Mouse (Mus musculus) retina, postnatal 1 day (tissue): ENCODE data around the gene Apba2.

Experiments used
- DNase-seq: peaks from one replicate; pipeline ENCODE4 v3.0.0-alpha.2; 2012

Apba2 gene

GRCm38 (mm10) chr7:64659328-64659727, 157.8 kb downstream of the Apba2 start:
- no peak for DNase-seq

DNA sequence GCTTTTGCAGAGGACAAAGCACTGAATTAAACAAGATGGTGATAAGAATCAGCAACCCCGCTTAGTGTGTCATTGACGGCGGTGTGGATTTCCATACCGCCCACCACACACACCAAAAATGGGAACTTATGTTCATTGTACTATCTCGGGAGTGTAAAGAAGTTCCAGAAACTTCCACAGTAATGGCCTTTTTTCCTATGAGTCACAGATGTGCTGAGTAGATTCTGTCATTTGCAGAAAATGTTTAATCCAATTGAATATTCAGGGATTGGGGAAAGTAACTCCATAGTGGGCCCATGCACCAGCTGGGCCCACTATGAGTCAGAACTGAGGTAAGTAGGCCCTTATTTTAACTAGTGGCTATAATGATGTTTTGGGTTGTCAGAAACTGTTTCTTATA, 161.0 kb downstream of the Apba2 start:
- DNase-seq: no peak

DNA sequence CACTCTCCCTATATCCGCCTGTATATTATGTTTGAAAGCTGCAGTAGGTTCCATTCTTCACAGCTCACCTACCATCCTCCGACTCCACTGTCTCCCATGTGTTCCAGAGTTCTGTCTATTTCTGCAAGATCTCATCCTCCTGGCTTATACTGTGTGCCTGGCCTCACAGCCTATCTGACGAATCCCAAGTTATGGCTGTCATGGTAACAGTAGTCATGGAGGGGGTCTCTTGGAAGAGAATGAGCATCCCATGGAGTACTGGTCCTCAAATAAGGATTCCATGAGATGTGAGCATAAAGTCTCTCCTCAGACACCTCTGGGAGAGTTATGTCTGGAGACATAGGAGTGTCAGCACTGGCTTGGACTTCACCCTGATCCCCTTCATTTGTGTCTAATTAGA, 162.1 kb downstream of the Apba2 start:
- DNase-seq: no peak

GRCm38 (mm10) chr7:64665120-64665519, 163.6 kb downstream of the Apba2 start:
- no peak for DNase-seq

DNA sequence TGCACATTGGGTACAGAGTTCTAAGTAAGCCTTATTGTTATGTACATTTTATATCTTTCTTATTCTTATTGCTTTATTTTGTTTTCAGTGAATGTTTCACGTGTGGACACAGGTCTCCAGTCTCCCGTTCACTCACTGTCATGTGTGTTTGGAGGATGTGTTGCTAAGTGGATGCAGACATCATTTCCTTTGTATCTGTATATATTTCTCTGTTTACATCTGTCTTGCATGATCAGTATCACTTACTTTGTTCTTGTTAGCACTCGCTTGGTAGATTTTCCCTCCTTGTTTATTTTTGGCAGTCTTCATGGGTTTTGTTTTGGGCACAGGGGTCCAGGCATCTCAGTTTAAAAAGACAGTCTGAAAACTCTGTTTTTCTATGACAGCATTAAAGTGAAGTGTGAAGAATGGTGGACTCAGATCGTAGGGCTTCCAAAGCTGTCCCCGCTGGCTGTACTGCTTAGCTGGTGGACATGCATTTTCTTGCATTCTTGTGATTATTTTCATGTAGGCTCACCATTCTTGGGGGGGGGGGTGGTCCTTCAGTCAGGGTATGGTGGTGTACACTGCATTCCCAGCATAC, 164.3 kb downstream of the Apba2 start:
- DNase-seq: no peak

- DNase-seq: no peak
Measured at GRCm38 (mm10) chr7:64667959-64668358, 166.5 kb downstream of the Apba2 start.

GRCm38 (mm10) chr7:64679771-64680479, 178.4 kb downstream of the Apba2 start:
- DNase-seq: no peak

DNA sequence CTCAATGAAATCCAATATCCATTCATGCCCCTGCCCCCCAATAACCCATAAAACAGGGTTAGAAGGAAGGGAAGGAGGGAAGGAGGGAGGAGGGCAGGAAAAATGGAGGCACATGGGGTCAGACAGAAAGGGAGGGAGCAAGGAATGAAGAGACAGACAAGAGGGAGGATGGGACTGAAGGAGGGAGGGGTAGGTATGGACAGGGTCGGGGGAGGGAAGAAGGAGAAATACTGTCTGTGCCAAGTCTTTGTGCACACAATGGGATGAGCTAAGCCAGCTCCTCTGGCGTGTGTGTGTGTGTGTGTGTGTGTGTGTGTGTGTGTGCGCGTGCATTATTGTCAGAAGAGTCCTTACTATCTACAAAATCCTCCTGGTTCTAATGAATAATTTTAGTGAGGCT, 183.4 kb downstream of the Apba2 start:
- DNase-seq: peak; percentile 38

GRCm38 (mm10) chr7:64688115-64688817, 186.8 kb downstream of the Apba2 start:
- peak; percentile 85 for DNase-seq

DNA sequence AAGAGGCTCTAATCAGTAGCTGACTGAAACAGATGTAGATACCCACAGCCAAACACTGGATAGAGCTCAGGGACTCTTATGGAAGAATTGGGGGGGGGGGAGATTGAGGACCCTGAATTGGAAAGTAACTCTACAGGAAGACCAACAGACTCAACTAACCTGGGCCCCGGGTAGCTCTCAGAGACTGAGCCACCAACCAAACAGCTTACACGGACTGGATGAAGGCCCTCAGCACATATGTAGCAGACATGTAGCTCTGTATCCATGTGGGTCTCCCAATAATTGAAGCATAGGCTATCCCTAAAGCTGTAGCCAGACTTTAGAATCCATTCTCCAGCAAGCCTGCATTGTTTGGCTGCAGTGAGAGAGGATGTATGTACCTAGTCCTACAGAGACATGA, 190.3 kb downstream of the Apba2 start:
- no peak for DNase-seq

DNA sequence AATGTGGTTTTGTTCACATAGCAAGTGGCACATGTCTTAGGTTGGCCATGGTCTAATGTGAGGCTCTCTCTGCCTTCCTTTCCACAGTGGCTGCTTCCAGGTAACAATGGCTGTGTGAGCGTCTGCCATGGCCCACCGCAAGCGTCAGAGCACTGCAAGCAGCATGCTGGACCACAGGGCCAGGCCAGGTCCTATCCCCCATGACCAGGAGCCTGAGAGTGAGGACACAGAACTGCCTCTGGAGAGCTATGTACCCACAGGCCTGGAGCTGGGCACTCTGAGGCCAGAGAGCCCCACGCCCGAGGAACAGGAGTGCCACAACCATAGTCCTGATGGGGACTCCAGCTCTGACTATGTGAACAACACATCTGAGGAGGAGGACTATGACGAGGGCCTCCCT, 193.4 kb downstream of the Apba2 start:
- DNase-seq: no peak

DNA sequence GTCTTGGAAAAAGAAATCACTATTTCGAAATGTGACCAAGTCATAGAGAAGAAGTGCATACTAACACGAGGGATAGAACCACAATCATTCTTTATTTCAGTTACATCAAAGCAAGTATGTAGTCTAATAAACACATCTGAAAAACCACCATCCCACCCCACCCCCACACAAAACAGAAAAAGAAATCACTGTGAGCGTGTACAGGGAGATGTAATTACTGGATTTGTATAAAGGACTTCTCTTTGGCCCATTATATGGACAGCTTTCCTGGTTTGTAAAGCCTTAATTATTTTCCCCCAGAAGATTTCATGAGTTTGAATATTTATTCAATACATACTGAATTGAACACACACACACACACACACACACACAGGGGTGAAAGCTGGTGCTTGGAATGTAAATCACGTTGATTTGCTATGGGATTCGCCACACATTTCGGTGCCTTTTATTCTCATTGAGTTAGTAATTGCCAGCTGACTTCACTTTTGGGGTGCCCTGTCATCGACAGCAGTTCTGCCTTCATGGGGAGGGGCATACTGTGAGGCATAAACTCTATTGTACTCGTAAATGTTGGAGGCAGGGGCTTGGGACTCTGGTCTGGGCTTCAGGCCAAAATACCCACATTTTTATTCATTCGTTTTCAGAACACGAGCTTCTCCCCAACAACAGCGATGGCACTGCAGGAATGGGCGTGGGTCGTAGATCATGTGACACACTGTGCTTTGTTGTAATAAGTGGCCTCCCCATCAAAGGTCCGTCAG, 195.2 kb downstream of the Apba2 start:
- no peak for DNase-seq

DNA sequence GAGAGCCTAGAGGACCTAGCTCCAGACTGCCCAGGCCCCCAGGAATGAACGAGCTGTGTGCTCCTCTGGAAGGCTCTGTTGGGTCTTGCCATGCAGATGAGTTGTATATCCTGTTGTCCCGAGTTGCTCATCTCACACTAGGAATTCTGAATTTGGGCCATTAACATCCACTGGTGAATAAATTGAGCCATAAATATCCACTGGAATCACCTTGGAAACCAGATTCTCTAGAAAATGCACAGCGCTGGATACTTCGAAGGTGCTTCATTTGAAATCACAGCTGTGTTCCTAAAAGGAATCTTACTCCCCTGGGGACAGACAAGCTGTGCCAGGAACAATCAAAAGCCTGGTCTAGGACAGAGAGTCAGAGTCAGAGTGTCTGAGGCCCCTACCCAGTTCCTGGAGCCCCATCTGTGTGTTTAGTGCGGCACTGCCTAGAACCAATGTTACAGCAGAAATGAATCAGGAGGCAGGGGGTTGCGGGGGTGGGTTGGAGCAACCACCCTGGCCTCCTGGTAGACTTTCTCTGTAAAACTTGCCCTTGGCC, 196.4 kb downstream of the Apba2 start:
- no peak for DNase-seq

DNA sequence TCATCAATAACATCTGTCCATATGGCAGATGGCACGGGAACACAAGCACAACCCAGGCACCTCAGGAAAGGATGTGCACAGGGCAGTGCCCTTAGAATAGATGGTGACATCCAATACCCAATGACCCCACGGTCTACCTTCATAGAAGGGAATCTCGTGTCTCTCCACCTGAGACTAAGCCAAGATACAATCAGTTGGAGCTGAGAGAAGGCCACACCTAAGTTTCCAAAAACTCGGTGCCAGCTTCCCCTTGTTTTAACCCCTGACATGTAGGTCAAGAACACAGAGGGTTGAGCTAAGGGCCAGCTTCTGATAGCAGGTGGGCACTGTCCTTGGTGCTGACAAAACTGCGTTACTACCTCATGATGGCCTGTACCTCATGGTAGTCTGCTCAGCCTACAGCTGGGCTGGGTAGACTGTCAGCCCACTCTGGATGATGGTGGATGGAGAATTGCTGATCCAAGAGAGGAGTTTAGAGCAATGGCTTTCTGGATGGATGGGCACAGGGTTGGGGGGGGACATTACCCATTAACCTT, 202.6 kb downstream of the Apba2 start:
- DNase-seq: no peak

DNA sequence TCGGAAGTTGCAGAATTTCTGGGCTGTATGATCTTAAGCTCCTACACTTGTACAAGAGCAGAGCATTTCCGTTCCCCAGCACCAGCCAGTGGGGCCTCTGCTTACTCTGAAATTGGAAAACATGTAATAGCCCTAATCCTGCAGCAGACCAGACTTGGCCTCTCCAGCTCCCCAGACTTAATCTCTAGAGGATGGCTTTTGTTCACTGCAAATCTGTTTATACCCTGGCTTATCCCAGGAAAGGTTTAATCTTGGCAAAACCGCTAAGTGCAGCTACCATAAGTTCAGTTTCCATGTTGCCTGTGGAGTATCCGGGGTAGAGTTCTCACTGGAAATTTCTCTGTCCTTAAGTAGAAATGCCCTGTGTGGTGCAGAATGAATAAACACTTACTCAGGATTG, 206.7 kb downstream of the Apba2 start:
- peak; percentile 76 for DNase-seq

- DNase-seq: peak; percentile 61
Measured at GRCm38 (mm10) chr7:64709520-64710262, 208.2 kb downstream of the Apba2 start.

DNA sequence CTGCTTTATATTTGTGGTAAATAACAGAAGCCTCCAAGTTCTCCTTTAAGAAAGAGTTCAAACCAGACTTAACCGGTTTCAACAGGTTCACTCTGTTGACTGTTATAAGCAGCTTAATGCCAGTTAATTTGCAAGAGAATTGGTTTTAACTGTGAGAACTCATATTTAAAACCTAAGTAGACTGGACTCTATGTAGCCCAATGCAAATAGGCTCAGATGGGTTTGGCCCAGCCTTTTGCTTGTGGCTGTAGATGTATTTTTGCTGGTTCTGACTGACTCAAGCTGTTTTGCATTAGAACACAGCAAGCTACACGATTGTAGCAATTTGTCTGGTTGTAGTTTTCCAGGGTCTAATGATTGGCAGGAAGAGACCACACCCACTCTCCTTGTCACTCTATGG, 214.8 kb downstream of the Apba2 start:
- DNase-seq: no peak

DNA sequence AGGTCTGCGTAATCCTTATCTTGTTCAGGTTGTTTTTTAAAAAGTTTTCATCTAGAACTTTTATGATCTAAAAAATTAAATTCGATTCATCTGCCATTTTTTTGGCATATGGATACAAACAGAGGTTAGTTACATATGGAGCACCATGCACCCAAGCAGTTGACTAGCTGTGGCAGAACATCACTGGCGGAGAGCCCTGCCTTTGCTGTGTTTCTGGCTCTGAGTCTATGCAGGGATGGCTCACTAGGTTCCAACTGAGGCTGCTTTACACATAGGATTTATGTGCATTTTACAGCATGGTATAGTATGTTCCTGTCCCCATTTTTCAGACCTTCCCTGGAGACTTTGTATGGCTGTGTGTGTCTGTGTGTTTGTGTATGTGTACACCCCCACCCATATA, 221.8 kb downstream of the Apba2 start:
- DNase-seq: no peak

DNA sequence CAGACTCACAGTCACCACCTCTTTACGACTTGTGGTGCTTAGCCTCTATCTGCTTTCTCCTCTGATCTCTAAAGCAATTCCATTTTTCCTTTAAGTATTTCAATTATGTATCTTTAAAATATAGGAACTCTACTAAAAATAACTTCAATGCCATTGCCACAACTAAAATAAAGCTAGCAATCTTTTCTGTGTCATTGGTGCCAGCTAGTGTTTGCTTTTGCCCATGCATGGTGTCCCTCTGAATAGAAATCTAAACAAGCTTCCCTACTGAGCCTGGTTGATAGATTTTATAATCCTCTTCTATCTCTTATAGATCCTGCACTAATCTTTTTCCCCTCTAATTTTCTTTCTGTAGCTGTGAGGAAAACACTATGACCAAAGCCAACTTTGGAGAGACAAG, 222.9 kb downstream of the Apba2 start:
- DNase-seq: no peak

- DNase-seq: no peak
Measured at GRCm38 (mm10) chr7:64725967-64726695, 224.6 kb downstream of the Apba2 start.

DNA sequence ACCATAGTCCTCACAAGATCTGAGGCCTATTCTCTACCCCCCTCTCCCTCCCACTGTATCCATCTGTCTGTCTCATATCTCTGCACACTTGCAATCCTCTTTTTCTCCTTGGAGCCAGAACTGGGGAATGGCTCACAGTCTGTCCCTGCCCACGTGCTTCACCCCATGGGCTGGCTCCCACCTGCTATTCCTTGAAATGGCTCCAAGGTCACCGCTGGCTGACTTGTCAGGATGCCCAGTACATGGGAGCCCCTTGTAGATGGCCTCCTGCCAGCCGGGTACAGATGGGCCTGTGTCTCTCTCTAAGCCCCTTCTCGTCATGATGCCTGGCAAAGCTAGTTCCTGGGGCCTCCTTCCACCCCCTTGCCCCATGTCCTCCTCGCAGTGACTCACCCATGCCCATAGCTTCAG, 226.7 kb downstream of the Apba2 start:
- DNase-seq: no peak

- DNase-seq: no peak
Measured at GRCm38 (mm10) chr7:64728816-64729215, 227.3 kb downstream of the Apba2 start.
